Mouse (Mus musculus): ENCODE measurements around the gene Spata18.

DNA sequence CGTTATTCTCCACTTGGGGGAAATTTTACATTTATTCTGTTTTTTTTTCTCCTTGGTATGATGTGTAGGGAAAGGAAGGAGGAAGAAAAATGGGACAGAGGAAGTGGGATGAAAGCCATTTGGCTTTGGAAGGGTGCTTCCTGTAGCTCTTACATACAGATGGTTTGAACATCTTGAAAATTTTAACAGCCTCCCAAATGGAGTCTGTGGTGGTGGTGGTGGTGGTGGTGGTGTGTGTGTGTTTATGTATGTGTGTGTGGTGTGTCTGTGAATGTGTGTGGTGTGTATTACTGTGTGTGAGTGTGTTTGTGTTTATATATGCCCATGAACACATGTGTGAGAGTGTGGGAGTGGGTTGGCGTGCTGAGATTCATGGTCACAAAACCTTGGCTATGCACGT is 24.4 kb downstream of the Spata18 start:
- TF ChIP-seq POLR2A (IDR thresholded peaks at IDR 0.05; ENCODE audit: insufficient read length, low read depth): no peak
- no peak for TF ChIP-seq CEBPB (IDR thresholded peaks at IDR 0.05; ENCODE audit: insufficient read depth, poor library complexity, severe bottlenecking)
- no peak for TF ChIP-seq MAX (IDR thresholded peaks at IDR 0.05; ENCODE audit: low read depth)

Data from myocyte (in vitro differentiated cells).